Mouse (Mus musculus): Measurements from ENCODE around the gene Smap1. TPM values are rescaled to one million over a fixed set of nuclear protein-coding genes. Genes with fewer than 3 reads are reported as not detected.
A peak's percentile ranks its signal among the peaks of the same experiment; 100 is the strongest.
"Not testable (repeated sequence)": the region's sequence is repeated elsewhere in the genome, so short reads cannot be mapped to it uniquely, and the experiment has no call there.

Smap1 gene
- 46.7 and 51.0 TPM in 2 replicates for polyA plus RNA-seq (2014; fragmentation: Nextera tagmentation; extraction: Ambion mirVana)

DNA sequence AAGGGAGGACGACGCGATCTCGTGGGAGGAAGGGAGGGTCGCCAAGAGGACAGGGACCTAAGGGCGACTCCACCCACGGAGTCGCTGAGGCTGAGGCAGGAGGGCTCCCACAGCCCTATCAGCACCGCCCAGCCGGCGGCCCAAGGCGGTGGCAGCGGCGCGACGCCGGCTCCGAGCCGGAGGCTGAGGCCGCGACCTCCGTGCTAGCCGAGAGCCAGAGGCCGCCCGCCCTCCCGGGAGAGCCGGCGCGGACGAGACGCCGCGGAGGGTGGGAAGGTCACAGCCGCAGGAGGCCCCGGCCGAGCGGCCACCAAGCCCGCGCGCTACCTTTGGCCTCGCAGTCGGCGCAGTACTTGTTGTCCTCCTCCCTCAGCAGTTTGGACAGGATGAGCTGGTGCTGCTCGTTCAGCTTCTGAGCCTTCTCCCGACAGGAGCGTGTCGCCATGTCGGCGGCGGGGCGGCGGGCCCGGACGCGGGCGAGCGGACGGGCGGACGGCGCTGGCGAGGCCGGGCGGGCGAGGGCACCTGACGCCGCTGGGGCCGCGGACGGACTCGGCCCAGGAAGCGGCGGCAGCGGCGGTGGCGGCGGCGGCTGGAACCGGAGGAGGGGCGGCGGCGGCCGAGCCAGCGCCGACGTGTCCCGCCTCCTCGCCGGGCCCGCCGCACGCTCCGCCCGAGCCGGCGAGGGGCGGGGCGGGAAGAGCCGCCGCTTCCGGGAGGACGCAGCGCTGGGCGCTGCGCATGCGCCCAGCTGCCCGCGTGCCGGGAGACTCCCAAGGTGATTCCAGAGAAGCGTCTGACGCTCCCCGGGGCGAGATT is at the start of gene Smap1:
TSS of gene Smap1 (minus strand) at position 607 of the 819 bp plus-strand sequence.
- Histone ChIP-seq H3K9me3 (ENCODE audit: control insufficient read depth, low read length) (peaks cover 11% of the 10 kb centered on the region; the same call in 1 of the 2 replicates), H3K9ac (ENCODE audit: low read depth, low read length) (peak within 1 kb of the TSS; percentile 93), H3K27ac (ENCODE audit: low read depth, low read length) (peak within 1 kb of the TSS; percentile 93), H3K27me3 (ENCODE audit: control insufficient read depth, insufficient read depth, low read length) (no peaks in the 10 kb centered on the region), H3K4me1 (ENCODE audit: control insufficient read depth, insufficient read depth, low read length) (peaks cover 8% of the 10 kb centered on the region), H3K36me3 (ENCODE audit: control insufficient read depth, insufficient read depth, low read length) (no peaks in the 10 kb centered on the region), H3K4me2 (replicated peaks; ENCODE audit: low read depth, low read length) (peak within 1 kb of the TSS; percentile 69), H3K4me3 (ENCODE audit: low read length) (peak within 1 kb of the TSS; percentile 90)
- peak; percentile 96 for ATAC-seq (ENCODE audit: low FRiP score, low TSS enrichment)
- WGBS = under 1% methylated on average over 84 of the region's 113 CpGs

DNA sequence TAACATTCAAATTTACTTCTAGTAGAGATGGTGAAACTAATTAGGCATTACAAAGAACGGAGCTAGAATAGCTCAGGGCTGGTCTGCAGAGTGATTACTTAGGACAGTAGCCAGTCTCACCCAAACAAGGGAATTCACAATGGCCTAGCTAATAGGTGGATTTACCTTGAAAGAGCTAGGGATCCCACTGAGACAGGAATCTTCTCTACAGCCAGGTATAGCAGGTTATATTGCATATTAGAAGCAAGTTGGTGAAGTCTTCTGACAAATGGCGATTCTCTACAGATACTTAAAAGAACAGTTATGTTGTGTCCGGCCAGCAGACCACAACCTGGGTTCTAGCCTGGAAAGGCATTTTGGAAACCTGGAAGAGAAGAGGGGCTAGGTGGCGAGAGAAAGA is 49.0 kb upstream of the Smap1 start:
- not testable (repeated sequence) for H3K4me1 ChIP-seq (ENCODE audit: control insufficient read depth, insufficient read depth, low read length); H3K4me3 ChIP-seq (ENCODE audit: low read length); ATAC-seq (ENCODE audit: low FRiP score, low TSS enrichment); H3K4me2 ChIP-seq (replicated peaks; ENCODE audit: low read depth, low read length); H3K27me3 ChIP-seq (ENCODE audit: control insufficient read depth, insufficient read depth, low read length); H3K36me3 ChIP-seq (ENCODE audit: control insufficient read depth, insufficient read depth, low read length); H3K9me3 ChIP-seq (ENCODE audit: control insufficient read depth, low read length); H3K9ac ChIP-seq (ENCODE audit: low read depth, low read length); H3K27ac ChIP-seq (ENCODE audit: low read depth, low read length)
- WGBS = 94% methylated on average over 3 of the region's 4 CpGs

DNA sequence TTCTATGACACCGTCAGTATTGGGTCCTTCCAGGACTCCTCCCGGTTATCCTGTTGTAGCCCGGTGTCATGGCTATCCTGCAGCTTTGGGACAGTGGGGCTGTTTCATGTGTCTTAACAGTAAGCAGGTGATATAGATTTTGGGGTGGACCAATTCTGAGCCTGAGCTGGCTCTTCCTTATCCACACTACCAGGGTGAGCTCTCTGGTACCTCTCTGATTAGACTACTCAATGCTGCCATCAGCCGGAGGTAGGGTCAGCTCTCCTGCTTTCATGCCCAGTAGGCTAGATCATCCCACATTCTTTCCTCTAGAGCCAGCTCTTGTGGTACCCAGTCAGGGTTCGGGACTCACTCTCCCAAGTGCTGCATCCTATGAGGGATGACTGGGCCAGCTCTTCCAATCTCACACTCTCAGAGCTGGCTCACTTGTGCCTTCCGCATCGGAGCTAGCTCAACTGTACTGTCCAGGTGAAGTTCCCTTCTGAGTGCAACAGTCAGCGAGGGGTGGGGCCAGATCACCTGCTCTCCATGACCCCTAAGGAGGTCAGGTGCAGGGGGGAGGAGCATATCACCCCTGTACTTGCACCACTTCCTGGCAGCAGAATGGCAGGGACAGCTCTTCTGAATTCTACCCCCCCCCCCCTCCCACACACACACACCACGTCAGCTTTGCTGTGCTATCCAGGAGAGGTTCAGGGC is 46.1 kb upstream of the Smap1 start:
- Histone ChIP-seq H3K4me3 (ENCODE audit: low read length) (no peak overlapping the region), H3K9ac (ENCODE audit: low read depth, low read length) (no peak overlapping the region), H3K27me3 (ENCODE audit: control insufficient read depth, insufficient read depth, low read length) (no peaks in the 10 kb centered on the region), H3K36me3 (ENCODE audit: control insufficient read depth, insufficient read depth, low read length) (no peaks in the 10 kb centered on the region), H3K4me2 (replicated peaks; ENCODE audit: low read depth, low read length) (no peak overlapping the region), H3K9me3 (ENCODE audit: control insufficient read depth, low read length) (no peaks in the 10 kb centered on the region), H3K27ac (ENCODE audit: low read depth, low read length) (no peak overlapping the region), H3K4me1 (ENCODE audit: control insufficient read depth, insufficient read depth, low read length) (no peaks in the 10 kb centered on the region)
- WGBS = 83% methylated on average over 9 of the region's 9 CpGs
- ATAC-seq (ENCODE audit: low FRiP score, low TSS enrichment) = no peak

DNA sequence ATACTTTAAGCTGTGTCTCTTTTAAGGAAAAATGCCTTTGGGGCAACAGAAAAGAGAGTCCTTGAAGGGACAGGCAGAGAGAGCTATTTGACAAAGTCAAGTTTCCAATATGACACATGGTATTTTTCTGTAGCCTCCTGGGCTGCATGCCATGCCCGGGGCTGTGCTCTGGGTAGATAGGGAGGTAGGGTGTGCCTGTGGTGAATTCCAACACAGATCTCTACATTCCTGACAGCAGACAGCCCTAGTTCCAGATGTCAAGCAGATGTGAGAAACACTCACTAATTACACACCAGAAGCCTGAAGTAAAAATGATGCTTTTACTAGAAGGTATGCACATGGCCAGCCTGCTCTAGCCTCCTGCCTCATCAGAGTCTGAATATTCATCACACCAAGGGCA is 44.1 kb upstream of the Smap1 start:
- H3K27me3 ChIP-seq (ENCODE audit: control insufficient read depth, insufficient read depth, low read length) = no peaks in the 10 kb centered on the region
- no peaks in the 10 kb centered on the region for H3K9me3 ChIP-seq (ENCODE audit: control insufficient read depth, low read length)
- H3K27ac ChIP-seq (ENCODE audit: low read depth, low read length) = no peak overlapping the region
- H3K36me3 ChIP-seq (ENCODE audit: control insufficient read depth, insufficient read depth, low read length) = no peaks in the 10 kb centered on the region
- WGBS = 92% methylated on average over 1 of the region's 1 CpGs
- H3K4me1 ChIP-seq (ENCODE audit: control insufficient read depth, insufficient read depth, low read length) = no peaks in the 10 kb centered on the region
- no peak for ATAC-seq (ENCODE audit: low FRiP score, low TSS enrichment)
- H3K9ac ChIP-seq (ENCODE audit: low read depth, low read length) = no peak overlapping the region
- H3K4me3 ChIP-seq (ENCODE audit: low read length) = no peak overlapping the region
- H3K4me2 ChIP-seq (replicated peaks; ENCODE audit: low read depth, low read length) = no peak overlapping the region

DNA sequence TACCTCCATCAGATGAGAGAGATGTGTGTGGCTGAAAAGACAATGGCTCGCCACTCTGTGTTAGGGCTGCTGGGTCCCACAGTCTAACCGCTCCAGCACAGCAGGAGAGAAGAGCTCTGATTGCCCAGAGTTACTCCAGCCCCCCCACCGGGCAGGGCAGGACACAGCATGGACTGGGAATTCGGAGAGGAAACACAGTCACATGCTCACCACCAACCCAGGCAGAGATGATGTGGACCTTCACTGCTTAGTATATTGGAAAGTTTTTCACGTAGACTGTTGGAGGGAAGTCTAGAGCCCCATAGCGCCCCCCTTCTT is 37.3 kb upstream of the Smap1 start:
- 20% methylated on average over 6 of the region's 6 CpGs for WGBS
- no peaks in the 10 kb centered on the region for H3K36me3 ChIP-seq (ENCODE audit: control insufficient read depth, insufficient read depth, low read length)
- no peak overlapping the region for H3K27ac ChIP-seq (ENCODE audit: low read depth, low read length)
- H3K4me2 ChIP-seq (replicated peaks; ENCODE audit: low read depth, low read length) = peak overlapping the region; percentile 40
- ATAC-seq (ENCODE audit: low FRiP score, low TSS enrichment) = peak; percentile 68; the same call in 1 of the 2 replicates
- peak overlapping the region; percentile 33 for H3K4me3 ChIP-seq (ENCODE audit: low read length)
- no peaks in the 10 kb centered on the region for H3K4me1 ChIP-seq (ENCODE audit: control insufficient read depth, insufficient read depth, low read length)
- H3K27me3 ChIP-seq (ENCODE audit: control insufficient read depth, insufficient read depth, low read length) = no peaks in the 10 kb centered on the region
- H3K9me3 ChIP-seq (ENCODE audit: control insufficient read depth, low read length) = no peaks in the 10 kb centered on the region
- H3K9ac ChIP-seq (ENCODE audit: low read depth, low read length) = no peak overlapping the region

DNA sequence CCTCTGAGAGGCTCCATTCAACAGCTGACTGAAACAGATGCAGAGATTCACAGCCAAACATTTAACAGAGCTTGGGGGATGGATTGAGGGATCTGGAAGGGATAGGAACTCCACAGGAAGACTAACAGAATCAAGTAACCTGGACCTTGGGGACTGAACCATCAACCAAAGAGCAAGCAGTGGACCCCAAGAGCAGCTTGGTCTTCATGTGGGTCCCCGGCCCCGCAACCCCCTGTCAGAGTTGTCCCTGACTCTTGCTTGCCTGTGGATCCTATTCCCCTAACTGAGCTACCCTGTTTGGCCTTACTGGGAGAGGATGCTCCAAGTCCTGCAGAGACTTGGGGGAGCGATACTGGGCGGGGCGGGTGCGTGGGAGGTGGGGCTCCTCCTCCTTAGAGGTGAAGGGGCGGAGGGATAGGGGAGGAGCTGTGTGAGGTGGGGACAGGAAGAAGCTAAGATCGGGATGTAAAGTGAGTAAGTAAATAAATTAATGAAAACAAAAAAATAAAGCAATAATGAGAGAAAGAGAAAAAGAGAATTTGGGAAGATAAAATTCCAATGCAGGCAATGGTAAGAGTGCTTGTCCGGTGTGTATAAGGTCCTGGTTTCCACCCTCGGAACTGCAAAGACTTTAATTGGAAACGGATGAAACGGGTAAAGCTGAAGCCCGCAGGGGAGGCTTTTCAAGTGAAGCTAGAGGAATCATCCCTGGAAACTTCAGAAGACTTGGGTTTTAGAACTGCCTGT is 36.7 kb upstream of the Smap1 start:
- no peaks in the 10 kb centered on the region for H3K4me1 ChIP-seq (ENCODE audit: control insufficient read depth, insufficient read depth, low read length)
- peak overlapping the region; percentile 33 for H3K4me3 ChIP-seq (ENCODE audit: low read length)
- ATAC-seq (ENCODE audit: low FRiP score, low TSS enrichment) = peak; percentile 85
- peak overlapping the region; percentile 40 for H3K4me2 ChIP-seq (replicated peaks; ENCODE audit: low read depth, low read length)
- H3K36me3 ChIP-seq (ENCODE audit: control insufficient read depth, insufficient read depth, low read length) = no peaks in the 10 kb centered on the region
- no peaks in the 10 kb centered on the region for H3K27me3 ChIP-seq (ENCODE audit: control insufficient read depth, insufficient read depth, low read length)
- 14% methylated on average over 13 of the region's 13 CpGs for WGBS
- H3K9ac ChIP-seq (ENCODE audit: low read depth, low read length) = no peak overlapping the region
- no peaks in the 10 kb centered on the region for H3K9me3 ChIP-seq (ENCODE audit: control insufficient read depth, low read length)
- no peak overlapping the region for H3K27ac ChIP-seq (ENCODE audit: low read depth, low read length)

DNA sequence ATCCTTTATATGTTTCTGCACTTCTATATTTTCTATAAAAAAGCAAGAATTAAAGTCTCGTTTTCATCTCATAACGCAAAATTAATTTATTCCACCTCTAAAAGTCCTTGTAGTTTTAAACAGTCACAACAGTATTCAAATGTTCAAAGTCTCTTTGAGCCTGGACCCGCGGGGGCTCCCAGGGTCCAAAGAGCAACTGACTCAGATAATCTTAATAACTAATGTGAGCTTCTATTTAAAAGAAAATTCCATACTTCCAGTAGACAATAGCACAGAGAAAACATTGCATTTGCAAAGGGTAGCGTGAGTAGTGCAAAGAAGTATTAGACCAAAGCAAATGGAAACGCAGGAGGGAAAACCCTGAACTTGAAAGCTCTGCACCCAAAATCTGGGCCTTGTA is 36.0 kb upstream of the Smap1 start:
- H3K9me3 ChIP-seq (ENCODE audit: control insufficient read depth, low read length) = no peaks in the 10 kb centered on the region
- no peak overlapping the region for H3K4me3 ChIP-seq (ENCODE audit: low read length)
- no peak for ATAC-seq (ENCODE audit: low FRiP score, low TSS enrichment)
- H3K36me3 ChIP-seq (ENCODE audit: control insufficient read depth, insufficient read depth, low read length) = no peaks in the 10 kb centered on the region
- H3K27me3 ChIP-seq (ENCODE audit: control insufficient read depth, insufficient read depth, low read length) = no peaks in the 10 kb centered on the region
- no peaks in the 10 kb centered on the region for H3K4me1 ChIP-seq (ENCODE audit: control insufficient read depth, insufficient read depth, low read length)
- no peak overlapping the region for H3K9ac ChIP-seq (ENCODE audit: low read depth, low read length)
- H3K4me2 ChIP-seq (replicated peaks; ENCODE audit: low read depth, low read length) = no peak overlapping the region
- no peak overlapping the region for H3K27ac ChIP-seq (ENCODE audit: low read depth, low read length)
- 88% methylated on average over 6 of the region's 6 CpGs for WGBS

DNA sequence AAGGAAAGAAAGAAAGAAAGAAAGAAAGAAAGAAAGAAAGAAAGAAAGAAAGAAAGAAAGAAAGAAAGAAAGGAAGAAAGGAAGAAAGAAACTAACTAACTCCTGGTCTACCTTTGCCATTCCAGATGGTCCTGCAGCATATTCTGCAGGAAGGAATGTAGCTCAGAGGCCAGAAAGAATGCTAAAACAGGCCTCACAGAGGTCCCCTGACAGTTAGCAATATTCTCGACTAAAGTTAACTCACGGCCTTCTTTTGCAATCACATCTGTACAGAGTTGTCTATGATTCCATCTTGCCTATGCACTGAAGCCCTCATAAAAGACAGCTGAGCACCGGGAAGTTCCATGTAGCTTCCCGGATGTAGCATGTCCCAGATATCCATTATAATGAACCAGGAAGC is 33.4 kb upstream of the Smap1 start:
- Histone ChIP-seq H3K4me1 (ENCODE audit: control insufficient read depth, insufficient read depth, low read length) (no peaks in the 10 kb centered on the region), H3K4me3 (ENCODE audit: low read length) (no peak overlapping the region), H3K27me3 (ENCODE audit: control insufficient read depth, insufficient read depth, low read length) (no peaks in the 10 kb centered on the region), H3K27ac (ENCODE audit: low read depth, low read length) (no peak overlapping the region), H3K9me3 (ENCODE audit: control insufficient read depth, low read length) (no peaks in the 10 kb centered on the region), H3K36me3 (ENCODE audit: control insufficient read depth, insufficient read depth, low read length) (no peaks in the 10 kb centered on the region), H3K9ac (ENCODE audit: low read depth, low read length) (no peak overlapping the region), H3K4me2 (replicated peaks; ENCODE audit: low read depth, low read length) (no peak overlapping the region)
- ATAC-seq (ENCODE audit: low FRiP score, low TSS enrichment) = no peak
- 92% methylated on average over 4 of the region's 4 CpGs for WGBS

DNA sequence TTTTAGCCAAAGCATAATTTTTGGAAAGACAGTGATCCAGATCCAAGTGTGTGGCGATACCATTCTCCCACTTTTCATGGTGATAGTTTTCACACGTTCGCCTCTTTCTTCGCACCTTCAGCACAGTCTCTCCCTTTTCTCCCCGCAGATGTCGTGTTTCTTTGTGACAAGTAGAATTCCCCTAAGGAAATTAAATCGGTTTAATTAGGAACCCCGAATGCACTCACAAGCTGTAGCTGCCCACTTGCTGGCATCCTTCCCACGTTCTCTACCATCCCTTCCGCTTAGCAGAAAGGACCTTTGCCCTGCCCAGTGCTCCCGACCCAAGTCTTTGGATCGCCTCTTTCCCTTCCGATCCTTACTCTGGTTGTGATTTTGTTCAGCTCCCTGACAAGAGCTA is 31.8 kb upstream of the Smap1 start:
- no peaks in the 10 kb centered on the region for H3K4me1 ChIP-seq (ENCODE audit: control insufficient read depth, insufficient read depth, low read length)
- no peak overlapping the region for H3K27ac ChIP-seq (ENCODE audit: low read depth, low read length)
- H3K4me3 ChIP-seq (ENCODE audit: low read length) = no peak overlapping the region
- ATAC-seq (ENCODE audit: low FRiP score, low TSS enrichment) = no peak
- no peak overlapping the region for H3K4me2 ChIP-seq (replicated peaks; ENCODE audit: low read depth, low read length)
- H3K27me3 ChIP-seq (ENCODE audit: control insufficient read depth, insufficient read depth, low read length) = no peaks in the 10 kb centered on the region
- WGBS = 74% methylated on average over 13 of the region's 13 CpGs
- no peaks in the 10 kb centered on the region for H3K9me3 ChIP-seq (ENCODE audit: control insufficient read depth, low read length)
- no peaks in the 10 kb centered on the region for H3K36me3 ChIP-seq (ENCODE audit: control insufficient read depth, insufficient read depth, low read length)
- no peak overlapping the region for H3K9ac ChIP-seq (ENCODE audit: low read depth, low read length)

Measured in kidney, embryonic 14.5 days (tissue).